Mouse (Mus musculus) monocyte, adult 59 days (primary cell): ENCODE results near the gene Gm14781. TPM values are rescaled to one million over a fixed set of nuclear protein-coding genes. Genes with fewer than 3 reads are reported as not detected.

Source experiments
- total RNA-seq, 2 experiments: library from RNA; stranded (reverse); gene quantifications; one replicate each; pipeline ENCODE4 v1.2.4; 2023

The Gm14781 gene
- not detected for total RNA-seq

GRCm38 (mm10) chrX:91631894-91632293 is at the start of gene Gm14781:
TSS of gene Gm14781 (plus strand) at chrX:91632194.

Other genes starting within 250 kb of the Gm14781 start
- not detected for gene Gm5072, start 239.7 kb upstream of the Gm14781 start, total RNA-seq
- not detected for gene Gm8914, start 152.1 kb upstream of the Gm14781 start, total RNA-seq
- not detected for gene 1700084M14Rik, start 56.3 kb upstream of the Gm14781 start, total RNA-seq
- gene Mageb5, start 150.8 kb downstream of the Gm14781 start, total RNA-seq = not detected